Mouse (Mus musculus) activated CD4-positive, CD25-positive, alpha-beta regulatory T cell, adult 4 months (primary cell): ENCODE measurements around the gene Ifitm5. TPM values are rescaled to one million over a fixed set of nuclear protein-coding genes. Genes with fewer than 3 reads are reported as not detected.
A peak's percentile ranks its signal among the peaks of the same experiment; 100 is the strongest.
"Not testable (repeated sequence)": the region's sequence is repeated elsewhere in the genome, so short reads cannot be mapped to it uniquely, and the experiment has no call there.

Experiments
- ATAC-seq: one replicate; pipeline ENCODE4 v1.8.0; 2017
- polyA plus RNA-seq, 2 experiments: library from polyadenylated mRNA; unstranded; fragments of 100-300 nt; shearing (Covaris generic); gene quantifications; one replicate each; pipeline ENCODE4 v1.2.1; 2017

Gene Ifitm5
- polyA plus RNA-seq: not detected

DNA sequence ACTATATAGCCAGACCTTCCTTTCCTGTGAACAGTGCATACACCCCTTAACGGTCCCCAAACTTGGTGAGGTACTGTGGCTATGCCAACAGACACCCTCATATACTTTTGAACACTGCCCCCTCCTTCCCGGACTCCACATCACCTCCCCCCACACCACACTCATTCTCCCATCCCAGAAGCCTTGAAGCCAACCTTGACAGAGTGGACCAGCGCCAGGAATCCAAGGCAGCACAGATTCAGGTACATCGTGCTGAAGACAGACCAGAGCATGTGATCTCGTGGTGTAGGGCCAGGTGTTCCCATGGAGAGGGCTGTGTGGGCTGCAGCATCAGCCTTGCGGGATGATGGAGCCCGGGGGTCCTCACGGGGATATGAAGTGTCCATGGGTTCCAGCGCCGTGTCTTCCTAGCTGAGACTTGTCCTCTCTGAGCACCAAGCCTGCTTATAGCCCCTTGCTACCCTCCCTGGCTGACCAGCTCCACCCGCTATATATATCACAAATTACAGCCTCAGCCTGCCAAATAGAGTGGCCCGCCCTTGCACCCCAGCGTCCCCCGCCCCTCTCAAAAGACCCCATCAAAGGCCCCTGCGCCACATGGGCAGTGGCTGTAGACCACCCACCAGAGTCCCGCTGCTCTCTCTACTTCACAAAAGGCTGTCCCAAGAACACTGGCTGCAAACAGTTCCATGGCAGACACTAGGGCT lies at the start of gene Ifitm5:
Gene Ifitm5 (minus strand): TSS at position 468 of the 707 bp plus-strand sequence.
- ATAC-seq: no peak

DNA sequence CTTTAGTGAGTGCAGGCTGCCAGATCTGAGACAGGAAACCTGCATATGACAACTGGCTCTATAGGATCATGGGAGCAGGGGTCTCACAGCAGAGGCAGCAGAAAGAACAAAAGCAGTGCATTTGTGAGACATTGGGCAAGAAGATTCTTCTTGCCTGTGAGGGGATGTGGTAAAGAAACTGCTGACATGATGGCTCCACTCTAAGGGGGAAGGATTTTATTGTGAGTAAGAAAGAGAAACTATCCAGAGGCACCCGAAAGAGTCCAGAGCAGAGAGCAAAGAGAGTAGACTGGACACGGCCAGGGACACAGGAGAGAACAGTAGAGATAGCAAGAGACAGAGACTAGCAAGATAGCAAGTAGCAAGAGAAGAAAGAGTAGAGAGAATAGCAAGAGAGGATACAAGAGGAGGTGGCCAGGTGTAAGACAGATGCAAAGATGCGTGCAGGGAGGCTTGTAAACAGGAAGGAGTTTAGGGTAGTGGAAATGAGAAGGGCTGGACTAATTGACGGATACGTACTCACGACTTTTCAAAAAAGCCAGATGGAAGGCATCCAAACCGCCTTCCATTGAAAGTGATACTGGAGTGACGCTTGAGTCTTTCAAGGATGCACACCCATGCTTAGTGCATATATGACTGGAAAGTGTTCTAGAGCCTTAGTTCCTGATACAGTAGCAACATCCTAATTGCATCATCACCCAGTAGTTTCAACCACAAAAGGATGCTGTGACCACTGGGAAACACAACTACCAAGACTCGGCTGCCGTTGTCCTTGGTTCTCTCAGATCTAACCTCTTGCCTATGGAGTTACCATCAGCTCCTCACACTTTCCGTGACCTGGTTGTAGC lies 49.0 kb upstream of the Ifitm5 start:
- peak; percentile 89 for ATAC-seq

GRCm38 (mm10) chr7:140997817-140998216 lies 47.7 kb upstream of the Ifitm5 start:
- ATAC-seq: no peak

- peak; percentile 54 for ATAC-seq
Observed at GRCm38 (mm10) chr7:140991117-140991689, 41.1 kb upstream of the Ifitm5 start.

- peak; percentile 65 for ATAC-seq
Observed at GRCm38 (mm10) chr7:140990622-140991021, 40.5 kb upstream of the Ifitm5 start.

- no peak for ATAC-seq
Observed at GRCm38 (mm10) chr7:140990185-140990584, 40.1 kb upstream of the Ifitm5 start.

DNA sequence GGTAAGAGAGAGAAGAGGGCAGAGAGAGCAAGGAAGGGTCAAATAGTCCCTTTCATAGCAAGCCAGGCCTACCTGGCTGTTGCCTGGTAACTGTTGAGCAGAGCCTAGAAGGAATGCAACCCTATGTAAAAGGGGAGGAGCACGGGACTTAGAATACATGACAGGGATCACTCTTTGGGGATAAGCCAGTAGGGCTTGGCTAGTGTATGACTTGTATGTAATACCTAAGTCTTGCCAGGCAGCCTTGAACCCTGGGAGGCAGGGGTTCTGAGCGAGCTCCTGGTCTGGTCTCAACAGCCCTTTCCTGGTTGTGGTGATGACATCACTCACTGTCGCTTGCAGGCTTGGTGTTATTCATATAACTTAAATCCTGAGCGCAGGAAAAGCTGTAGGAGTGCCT lies 38.9 kb upstream of the Ifitm5 start:
- no peak for ATAC-seq

DNA sequence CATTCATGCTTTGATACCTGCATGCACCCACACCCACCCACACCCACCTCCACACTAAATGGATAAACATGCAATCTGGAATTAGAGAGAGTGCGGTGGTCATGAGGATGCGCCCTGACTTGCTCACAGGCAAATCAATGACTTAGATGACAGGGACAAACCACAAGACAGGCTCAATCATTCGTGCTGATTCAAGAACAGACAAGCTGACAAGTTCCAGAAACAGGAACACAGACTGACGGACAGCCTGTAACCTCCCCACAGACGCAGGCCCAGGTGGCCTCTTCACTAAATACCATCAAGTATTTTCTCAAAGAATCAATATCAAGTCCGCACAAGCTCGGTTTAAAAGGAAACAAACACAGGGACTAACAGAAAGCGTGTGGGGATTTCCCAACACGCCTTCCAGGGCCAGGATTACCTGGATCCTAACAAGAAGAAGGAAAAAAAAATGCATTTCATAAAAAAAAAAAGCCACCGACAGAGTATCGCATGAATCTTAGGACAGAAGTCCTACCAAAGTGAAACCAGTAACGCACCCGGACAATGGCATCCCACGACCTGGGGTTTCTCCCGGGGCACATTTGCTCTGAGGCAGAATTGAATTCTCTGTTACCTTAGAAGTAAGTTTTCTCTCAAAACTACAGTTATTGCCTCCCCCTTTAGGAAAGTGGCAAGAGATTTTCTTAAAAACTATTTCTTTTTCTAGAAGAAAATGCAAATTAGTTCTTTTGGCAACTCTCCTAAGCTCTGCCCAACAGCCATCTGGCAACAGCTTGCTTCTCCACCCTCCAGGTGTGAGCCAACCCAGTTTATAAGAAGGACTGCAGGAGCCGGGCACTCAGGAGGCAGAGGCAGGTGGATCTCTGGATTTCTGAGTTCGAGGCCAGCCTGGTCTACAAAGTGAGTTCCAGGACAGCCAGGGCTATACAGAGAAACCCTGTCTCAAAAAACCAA lies 37.4 kb upstream of the Ifitm5 start:
- ATAC-seq: no peak

DNA sequence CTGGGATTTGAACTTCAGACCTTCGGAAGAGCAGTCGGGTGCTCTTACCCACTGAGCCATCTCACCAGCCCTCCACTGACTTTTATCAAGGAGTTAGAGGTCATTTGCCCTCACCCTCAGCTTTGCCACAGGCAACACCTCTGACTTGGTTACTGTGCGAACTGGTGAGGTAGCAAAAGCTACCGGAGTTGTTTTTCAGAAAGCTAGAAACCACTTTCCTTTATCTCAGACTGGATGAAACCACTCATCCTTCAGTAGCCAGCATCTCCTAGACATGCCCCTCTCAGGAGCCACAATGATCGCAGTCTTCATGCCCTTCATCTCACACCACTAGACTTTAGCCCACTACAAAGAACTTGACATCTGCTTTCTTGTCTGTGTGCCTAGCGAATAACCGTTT lies 32.9 kb upstream of the Ifitm5 start:
- no peak for ATAC-seq

DNA sequence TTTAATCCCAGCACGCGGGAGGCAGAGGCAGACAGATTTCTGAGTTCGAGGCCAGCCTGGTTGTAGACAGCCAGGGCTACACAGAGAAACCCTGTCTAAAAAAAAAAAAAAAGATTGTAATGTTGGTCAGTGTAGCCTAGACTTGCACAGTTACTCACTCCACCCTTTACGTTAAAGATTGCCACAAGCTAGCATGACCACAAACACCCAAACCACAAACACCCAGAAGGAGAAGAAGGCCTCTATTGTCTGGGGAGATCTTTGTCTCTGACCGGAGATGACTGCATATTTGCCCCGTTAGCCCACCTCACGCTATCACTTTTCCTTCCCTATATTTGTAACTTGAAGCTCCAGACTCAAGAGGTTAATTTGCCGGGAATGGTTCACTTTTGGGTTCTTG lies 31.6 kb upstream of the Ifitm5 start:
- no peak for ATAC-seq

- ATAC-seq: not testable (repeated sequence)
Observed at GRCm38 (mm10) chr7:140976720-140977119, 26.6 kb upstream of the Ifitm5 start.

GRCm38 (mm10) chr7:140975465-140975864 lies 25.4 kb upstream of the Ifitm5 start:
- ATAC-seq: no peak

DNA sequence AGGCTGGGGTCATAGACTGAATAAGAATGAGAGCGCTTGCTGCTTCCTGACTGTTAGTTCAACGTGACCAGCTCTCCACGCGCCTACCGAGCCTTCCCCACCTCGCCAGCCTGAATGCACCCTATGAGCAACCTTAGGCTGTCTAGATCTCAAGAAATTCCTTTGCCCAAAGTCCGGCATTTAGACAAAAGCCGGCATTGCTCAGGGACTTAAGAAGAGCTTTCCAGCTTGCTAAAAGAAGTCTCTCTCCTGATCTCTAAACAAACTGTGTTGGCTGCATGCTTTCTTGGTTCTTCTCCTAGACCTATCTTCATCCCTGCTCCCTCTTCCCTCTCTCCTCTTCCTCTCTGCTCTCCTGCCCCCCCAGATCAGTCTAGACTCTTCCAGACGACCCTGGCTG lies 24.8 kb upstream of the Ifitm5 start:
- ATAC-seq: no peak

DNA sequence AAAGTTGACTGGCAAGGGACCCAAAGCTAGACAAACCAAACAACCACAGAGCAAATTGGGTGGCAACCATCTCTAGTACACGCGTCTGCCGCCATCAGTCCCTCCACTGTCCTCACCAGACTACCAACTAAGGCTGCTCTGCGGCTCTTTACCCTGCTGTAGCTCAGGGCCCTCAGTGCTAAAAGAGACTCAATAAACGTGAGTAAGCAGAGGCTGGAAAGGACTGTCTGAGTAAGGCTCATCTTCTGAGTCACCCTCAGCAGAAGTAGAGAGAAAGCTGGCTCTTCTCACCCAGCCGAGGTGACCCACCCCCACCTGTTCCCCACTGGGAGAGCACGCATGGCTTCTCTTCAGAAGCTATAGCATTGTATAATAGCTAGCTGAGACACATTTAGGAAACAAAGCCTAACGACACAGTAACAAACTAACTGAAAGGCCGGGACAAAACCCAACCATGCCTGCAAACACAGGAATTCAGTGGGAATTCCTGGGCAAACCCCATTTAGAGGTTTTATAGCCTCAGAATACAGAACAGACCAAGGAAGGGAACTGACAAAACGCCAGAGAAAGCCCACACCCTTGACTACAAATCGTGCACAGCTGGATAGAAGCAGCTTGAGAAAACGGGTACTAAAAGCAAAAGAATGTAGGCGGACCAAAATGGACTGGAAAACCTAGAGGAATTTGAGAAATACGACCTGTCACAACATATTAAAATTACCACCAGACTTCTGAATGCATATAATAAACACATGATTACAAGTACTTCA lies 23.5 kb upstream of the Ifitm5 start:
- no peak for ATAC-seq

- ATAC-seq: no peak
Observed at GRCm38 (mm10) chr7:140971479-140972171, 21.5 kb upstream of the Ifitm5 start.

DNA sequence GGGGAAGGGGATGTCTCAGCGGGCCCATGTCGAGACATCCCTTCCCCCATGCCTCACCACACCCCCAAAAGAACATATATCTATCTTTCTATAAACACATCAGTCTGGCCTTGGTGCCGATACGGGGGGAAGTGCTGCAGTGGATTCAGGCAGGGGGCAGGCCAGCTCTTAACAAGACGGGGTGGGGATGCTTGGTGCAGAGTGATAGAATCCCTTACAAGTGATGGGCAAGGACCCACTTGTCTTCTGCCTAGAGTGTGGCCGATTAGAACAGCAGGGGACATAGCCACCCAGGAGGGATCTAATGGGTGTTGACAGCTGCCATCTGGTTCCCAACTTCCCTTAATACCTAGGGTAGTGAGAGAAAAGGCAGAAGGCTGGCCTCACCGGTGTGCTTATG lies 20.8 kb upstream of the Ifitm5 start:
- no peak for ATAC-seq

DNA sequence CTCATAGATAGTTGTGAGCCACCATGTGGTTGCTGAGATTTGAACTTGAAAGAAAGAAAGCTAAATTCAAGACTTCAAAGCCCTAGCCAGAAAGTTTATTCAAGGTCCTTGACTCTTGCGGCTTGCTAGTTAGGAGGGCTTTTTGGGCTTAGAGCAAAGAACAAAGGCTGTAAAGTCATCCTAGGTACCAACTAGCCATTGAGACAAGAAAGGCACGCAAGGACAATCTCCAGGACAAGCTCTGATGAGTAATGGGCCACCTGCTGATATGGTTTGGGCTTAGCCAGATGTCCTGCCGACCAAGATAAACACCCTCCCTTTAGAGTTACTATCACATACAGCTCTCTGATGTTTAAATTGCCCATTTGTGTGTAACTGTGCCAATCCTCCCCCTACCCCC lies 18.6 kb upstream of the Ifitm5 start:
- not testable (repeated sequence) for ATAC-seq

GRCm38 (mm10) chr7:140967862-140968591 lies 17.9 kb upstream of the Ifitm5 start:
- ATAC-seq: no peak

DNA sequence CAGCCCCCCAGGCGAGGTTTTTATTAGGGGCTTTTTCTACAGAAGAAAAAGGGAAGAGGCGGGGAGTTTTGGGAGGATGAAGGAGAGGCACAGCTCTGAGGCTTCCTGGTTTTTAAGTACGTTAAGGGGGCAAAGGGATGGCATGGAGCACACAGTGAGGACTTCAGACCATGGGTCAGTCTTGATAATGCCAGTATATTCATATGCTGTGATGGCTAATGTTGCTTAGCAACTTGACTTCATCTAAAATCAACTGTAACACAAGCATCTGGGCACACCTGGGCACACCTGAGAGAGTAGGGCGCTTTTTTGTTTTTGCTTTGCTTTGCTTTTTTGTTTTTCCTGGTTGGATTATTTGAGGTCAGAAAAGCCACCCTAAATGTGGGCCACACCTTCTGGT lies 16.8 kb upstream of the Ifitm5 start, which contains the start of gene Ifitm1:
Gene Ifitm1 (plus strand): TSS at position 301 of the 400 bp plus-strand sequence.
- no peak for ATAC-seq

- ATAC-seq: no peak
Observed at GRCm38 (mm10) chr7:140962733-140963132, 12.6 kb upstream of the Ifitm5 start.
